Mouse (Mus musculus) midbrain, embryonic 16.5 days (tissue): ENCODE measurements around the gene Tmem220. TPM values are rescaled to one million over a fixed set of nuclear protein-coding genes. Genes with fewer than 3 reads are reported as not detected.

Source experiments
- ATAC-seq: fragments of 200-750 bp; cut with Nextera tagmentation; 2 replicates; pipeline ENCODE4 v1.8.0; 2017; ENCODE audit warnings: moderate TSS enrichment
- H3K27ac ChIP-seq: fragments of 300-500 bp; sonication (generic); 2 replicates; pipeline ENCODE4 v1.5.1; 2014; ENCODE audit warnings: mild to moderate bottlenecking, low read length, mixed read lengths
- H3K27me3 ChIP-seq: fragments of 300-500 bp; sonication (generic); 2 replicates; pipeline ENCODE4 v1.6.1; 2014; ENCODE audit warnings: low read depth, low read length, mixed read lengths; ENCODE audit not compliant: control insufficient read depth, insufficient read depth
- H3K36me3 ChIP-seq: fragments of 300-500 bp; sonication (generic); 2 replicates; pipeline ENCODE4 v1.6.1; 2014; ENCODE audit warnings: mild to moderate bottlenecking, low read length, moderate library complexity, mixed read lengths; ENCODE audit not compliant: control insufficient read depth, insufficient read depth
- H3K4me1 ChIP-seq: fragments of 300-500 bp; sonication (generic); 2 replicates; pipeline ENCODE4 v1.6.1; 2014; ENCODE audit warnings: mild to moderate bottlenecking, low read length, mixed read lengths; ENCODE audit not compliant: control insufficient read depth, insufficient read depth
- H3K4me2 ChIP-seq: fragments of 300-500 bp; sonication (generic); 2 replicates; pipeline ENCODE4 v1.6.1; 2014; ENCODE audit warnings: mild to moderate bottlenecking, low read length, mixed read lengths
- H3K4me3 ChIP-seq: fragments of 300-500 bp; sonication (generic); 2 replicates; pipeline ENCODE4 v1.5.1; 2014; ENCODE audit warnings: low read depth, mild to moderate bottlenecking, low read length, moderate library complexity, mixed read lengths
- H3K9ac ChIP-seq: fragments of 300-500 bp; sonication (generic); 2 replicates; pipeline ENCODE4 v1.6.1; 2014; ENCODE audit warnings: low read depth, low read length, mixed read lengths
- H3K9me3 ChIP-seq: fragments of 300-500 bp; sonication (generic); replicated peaks from 2 replicates; pipeline ENCODE4 v1.6.1; 2014; ENCODE audit warnings: mild to moderate bottlenecking, low read length, mixed read lengths; ENCODE audit not compliant: control insufficient read depth, poor library complexity, severe bottlenecking
- WGBS: fragments of 180-500 bp; shearing (Covaris S2); extraction: QIAGEN DNeasy Blood & Tissue Kit; methylation state at CpG from one replicate; pipeline ENCODE4 v1.1.7; 2014; 5-methylcytosine and 5-hydroxymethylcytosine counted together
- polyA plus RNA-seq: library from polyadenylated mRNA; unstranded; fragments of >200 nt; fragmentation: Nextera tagmentation; extraction: Ambion mirVana; gene quantifications from 2 replicates; pipeline ENCODE4 v1.2.1, GENCODE M21; 2015

Gene Tmem220
- polyA plus RNA-seq, 1 experiment from 2014 or later: 0.89 TPM

DNA sequence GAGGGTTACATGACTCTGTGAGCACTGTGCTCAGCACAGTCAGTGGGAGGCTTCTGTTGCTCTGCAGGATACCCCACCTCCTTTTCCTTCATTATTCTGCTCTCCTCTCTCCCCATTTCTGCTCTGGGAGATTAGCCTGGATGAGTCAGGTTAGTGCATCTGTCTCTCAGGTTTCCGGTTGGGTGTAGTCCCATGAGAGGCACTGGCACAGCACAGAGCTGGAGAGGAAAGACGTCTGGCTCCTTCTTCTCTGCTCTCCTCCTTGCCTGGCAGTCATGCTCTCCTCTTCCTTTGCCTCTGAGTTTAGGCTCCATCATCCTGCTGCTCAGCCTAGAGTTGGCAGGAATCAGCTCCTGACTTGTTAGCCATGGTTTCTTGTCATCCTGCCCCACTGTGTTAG lies 32.8 kb upstream of the Tmem220 start:
- H3K27me3 ChIP-seq: no peaks in the 10 kb centered on the region
- no peak overlapping the region for H3K9ac ChIP-seq
- ATAC-seq: no peak
- no peak overlapping the region for H3K4me2 ChIP-seq
- 79% methylated on average over 2 of the region's 2 CpGs for WGBS
- no peaks in the 10 kb centered on the region for H3K9me3 ChIP-seq
- no peak overlapping the region for H3K4me3 ChIP-seq
- no peaks in the 10 kb centered on the region for H3K4me1 ChIP-seq
- H3K36me3 ChIP-seq: no peaks in the 10 kb centered on the region
- no peak overlapping the region for H3K27ac ChIP-seq

GRCm38 (mm10) chr11:66993674-66994073 lies 31.3 kb upstream of the Tmem220 start:
- no peak overlapping the region for H3K9ac ChIP-seq
- 38% methylated on average over 1 of the region's 1 CpGs for WGBS
- no peaks in the 10 kb centered on the region for H3K4me1 ChIP-seq
- H3K36me3 ChIP-seq: no peaks in the 10 kb centered on the region
- no peak overlapping the region for H3K27ac ChIP-seq
- H3K4me3 ChIP-seq: no peak overlapping the region
- H3K4me2 ChIP-seq: no peak overlapping the region
- no peaks in the 10 kb centered on the region for H3K27me3 ChIP-seq
- H3K9me3 ChIP-seq: no peaks in the 10 kb centered on the region
- no peak for ATAC-seq

DNA sequence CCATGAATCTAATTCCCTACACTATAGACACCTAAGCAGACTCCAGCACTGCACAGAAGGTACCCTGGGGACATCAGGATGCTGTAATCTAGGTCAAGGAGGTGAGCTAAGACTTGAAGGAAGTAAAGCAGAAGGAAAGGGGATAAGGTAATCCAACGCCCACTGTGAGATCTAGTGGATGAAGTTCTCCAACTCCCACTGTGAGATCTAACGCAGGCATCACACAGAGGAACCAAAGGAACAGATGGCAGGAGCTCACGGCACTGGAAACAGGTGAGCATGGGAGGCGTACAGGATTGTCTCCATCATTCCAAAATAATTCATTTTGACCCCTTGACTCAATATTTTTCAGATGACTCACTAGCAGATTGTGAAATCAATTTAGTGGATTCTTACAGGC lies 28.5 kb upstream of the Tmem220 start:
- Histone ChIP-seq H3K36me3 (no peaks in the 10 kb centered on the region), H3K4me3 (no peak overlapping the region), H3K9ac (no peak overlapping the region), H3K27me3 (no peaks in the 10 kb centered on the region), H3K27ac (no peak overlapping the region), H3K4me1 (peaks cover 3% of the 10 kb centered on the region), H3K9me3 (no peaks in the 10 kb centered on the region), H3K4me2 (no peak overlapping the region)
- no peak for ATAC-seq
- WGBS: 90% methylated on average over 4 of the region's 4 CpGs

- no peaks in the 10 kb centered on the region for H3K9me3 ChIP-seq
- ATAC-seq: no peak
- H3K4me2 ChIP-seq: no peak overlapping the region
- H3K9ac ChIP-seq: no peak overlapping the region
- no peaks in the 10 kb centered on the region for H3K27me3 ChIP-seq
- no peaks in the 10 kb centered on the region for H3K36me3 ChIP-seq
- no peak overlapping the region for H3K4me3 ChIP-seq
- H3K4me1 ChIP-seq: peaks cover 12% of the 10 kb centered on the region
- no peak overlapping the region for H3K27ac ChIP-seq
- WGBS: 70% methylated on average over 14 of the region's 14 CpGs
Observed at GRCm38 (mm10) chr11:66998467-66999403, 26.2 kb upstream of the Tmem220 start.

GRCm38 (mm10) chr11:67000671-67001070 lies 24.3 kb upstream of the Tmem220 start:
- no peak overlapping the region for H3K4me2 ChIP-seq
- H3K27ac ChIP-seq: no peak overlapping the region
- H3K9ac ChIP-seq: no peak overlapping the region
- H3K36me3 ChIP-seq: no peaks in the 10 kb centered on the region
- no peak overlapping the region for H3K4me3 ChIP-seq
- WGBS: 75% methylated on average over 4 of the region's 4 CpGs
- no peak for ATAC-seq
- no peaks in the 10 kb centered on the region for H3K9me3 ChIP-seq
- H3K27me3 ChIP-seq: no peaks in the 10 kb centered on the region
- peaks cover 12% of the 10 kb centered on the region for H3K4me1 ChIP-seq

- no peak overlapping the region for H3K9ac ChIP-seq
- no peaks in the 10 kb centered on the region for H3K9me3 ChIP-seq
- WGBS: 4% methylated on average over 1 of the region's 1 CpGs
- peaks cover 12% of the 10 kb centered on the region for H3K4me1 ChIP-seq
- H3K4me2 ChIP-seq: no peak overlapping the region
- peak; percentile 80; the same call in 1 of the 2 replicates for ATAC-seq
- no peaks in the 10 kb centered on the region for H3K36me3 ChIP-seq
- no peaks in the 10 kb centered on the region for H3K27me3 ChIP-seq
- peak overlapping the region; percentile 66 for H3K27ac ChIP-seq
- H3K4me3 ChIP-seq: no peak overlapping the region
Observed at GRCm38 (mm10) chr11:67001717-67002116, 23.2 kb upstream of the Tmem220 start.

DNA sequence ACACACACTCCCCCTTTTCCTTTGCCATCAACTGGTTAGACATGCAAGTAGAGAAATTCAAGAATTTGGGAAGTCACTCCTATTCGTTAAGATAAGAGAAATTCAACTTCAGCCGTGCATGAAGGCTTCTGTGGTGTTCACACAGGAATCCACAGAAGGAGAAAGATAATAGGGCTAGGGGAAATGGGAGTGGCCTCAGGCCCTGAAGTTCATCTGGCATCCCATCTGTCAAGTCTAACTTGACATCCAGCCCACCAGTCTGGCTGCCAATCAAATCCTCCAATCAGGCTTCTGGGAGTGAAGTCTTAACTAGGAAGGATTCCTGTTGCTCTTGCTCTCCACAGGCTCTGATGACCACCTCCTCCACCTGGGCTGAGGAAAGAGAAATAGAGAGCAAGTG lies 22.0 kb upstream of the Tmem220 start:
- Histone ChIP-seq H3K27me3 (no peaks in the 10 kb centered on the region), H3K4me2 (no peak overlapping the region), H3K4me3 (no peak overlapping the region), H3K9me3 (no peaks in the 10 kb centered on the region), H3K36me3 (no peaks in the 10 kb centered on the region), H3K9ac (no peak overlapping the region), H3K27ac (no peak overlapping the region), H3K4me1 (peaks cover 12% of the 10 kb centered on the region)
- WGBS: 57% methylated on average over 2 of the region's 2 CpGs
- no peak for ATAC-seq

- 60% methylated on average over 8 of the region's 8 CpGs for WGBS
- Histone ChIP-seq H3K4me2 (no peak overlapping the region), H3K9me3 (no peaks in the 10 kb centered on the region), H3K4me3 (no peak overlapping the region), H3K4me1 (peaks cover 14% of the 10 kb centered on the region), H3K9ac (no peak overlapping the region), H3K36me3 (no peaks in the 10 kb centered on the region), H3K27me3 (no peaks in the 10 kb centered on the region), H3K27ac (no peak overlapping the region)
- peak; percentile 67 for ATAC-seq
Observed at GRCm38 (mm10) chr11:67007961-67008360, 17.0 kb upstream of the Tmem220 start.

DNA sequence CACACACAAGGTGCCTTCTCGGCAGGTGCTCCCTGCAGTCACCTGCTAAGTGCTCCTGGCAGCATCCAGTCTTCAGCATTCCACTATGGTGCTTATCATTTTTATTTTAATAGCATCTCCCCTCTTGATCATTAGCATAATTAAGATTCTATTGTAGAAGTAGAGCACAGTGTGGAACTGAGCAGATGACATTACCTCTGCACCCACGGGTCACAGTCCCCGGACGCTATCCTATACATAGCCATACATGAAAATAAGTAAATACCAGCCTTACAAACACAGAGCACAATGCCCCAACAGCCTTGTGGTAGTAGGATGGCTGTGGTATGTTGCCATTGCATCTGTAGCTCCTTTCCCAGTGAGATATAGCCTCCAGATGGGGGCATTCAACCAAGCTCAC lies 16.4 kb upstream of the Tmem220 start:
- WGBS: 85% methylated on average over 4 of the region's 4 CpGs
- Histone ChIP-seq H3K9ac (no peak overlapping the region), H3K9me3 (no peaks in the 10 kb centered on the region)

More for the DNA sequence above, 16.4 kb upstream of the Tmem220 start:
- H3K36me3 ChIP-seq: no peaks in the 10 kb centered on the region
- no peak overlapping the region for H3K4me3 ChIP-seq
- no peak for ATAC-seq
- no peak overlapping the region for H3K4me2 ChIP-seq
- H3K27ac ChIP-seq: no peak overlapping the region
- no peaks in the 10 kb centered on the region for H3K27me3 ChIP-seq
- H3K4me1 ChIP-seq: peaks cover 14% of the 10 kb centered on the region
